Mouse (Mus musculus) lung, postnatal 0 days (tissue): ENCODE measurements at regions not wholly inside any gene's neighbourhood (a gene's known extent, or its start where the extent isn't known, plus 50 kb on each side); places are given as distances from the start of the nearest gene placed in this dataset.
A peak's percentile ranks its signal among the peaks of the same experiment; 100 is the strongest.

ENCODE experiments used
- ATAC-seq: fragments of 200-750 bp; cut with Nextera tagmentation; 2 replicates; pipeline ENCODE4 v1.8.0; 2017; ENCODE audit warnings: moderate library complexity
- DNase-seq: peaks from one replicate; pipeline ENCODE4 v3.0.0-alpha.2; 2016; ENCODE audit warnings: low spot score
- H3K27ac ChIP-seq: fragments of 300-500 bp; sonication (generic); 2 replicates; pipeline ENCODE4 v1.5.1; 2014; ENCODE audit warnings: antibody characterized with exemption, mild to moderate bottlenecking, low read length, mixed read lengths
- H3K27me3 ChIP-seq: fragments of 300-500 bp; sonication (generic); replicated peaks from 2 replicates; pipeline ENCODE4 v1.6.1; 2014; ENCODE audit warnings: low read length, mixed read lengths; ENCODE audit not compliant: insufficient read depth
- H3K36me3 ChIP-seq: fragments of 300-500 bp; sonication (generic); 2 replicates; pipeline ENCODE4 v1.6.1; 2014; ENCODE audit warnings: low read length, mixed read lengths; ENCODE audit not compliant: insufficient read depth
- H3K4me1 ChIP-seq: fragments of 300-500 bp; sonication (generic); 2 replicates; pipeline ENCODE4 v1.6.1; 2014; ENCODE audit warnings: antibody characterized with exemption, low read depth, low read length, mixed read lengths; ENCODE audit not compliant: insufficient read depth
- H3K4me2 ChIP-seq: fragments of 300-500 bp; sonication (generic); replicated peaks from 2 replicates; pipeline ENCODE4 v1.6.1; 2014; ENCODE audit warnings: low read depth, mild to moderate bottlenecking, low read length, moderate library complexity, mixed read lengths
- H3K4me3 ChIP-seq: fragments of 300-500 bp; sonication (generic); 2 replicates; pipeline ENCODE4 v1.5.1; 2014; ENCODE audit warnings: low read depth, low read length
- H3K9ac ChIP-seq: fragments of 300-500 bp; sonication (generic); replicated peaks from 2 replicates; pipeline ENCODE4 v1.6.1; 2014; ENCODE audit warnings: low read depth, mild to moderate bottlenecking
- H3K9me3 ChIP-seq: fragments of 300-500 bp; sonication (generic); 2 replicates; pipeline ENCODE4 v1.6.1; 2016; ENCODE audit warnings: low read length, mixed read lengths
- CTCF ChIP-seq: IDR thresholded peaks from 2 replicates; pipeline ENCODE4 v1.5.1; 2016; ENCODE audit warnings: antibody characterized with exemption, mild to moderate bottlenecking
- EP300 ChIP-seq: IDR thresholded peaks from 2 replicates; pipeline ENCODE4 v1.6.1; 2016; ENCODE audit warnings: antibody characterized with exemption, mild to moderate bottlenecking, control low read depth
- WGBS: fragments of 180-500 bp; shearing (Covaris S2); extraction: QIAGEN DNeasy Blood & Tissue Kit; methylation state at CpG from one replicate; pipeline ENCODE4 v1.1.7; 2014; 5-methylcytosine and 5-hydroxymethylcytosine counted together

DNA sequence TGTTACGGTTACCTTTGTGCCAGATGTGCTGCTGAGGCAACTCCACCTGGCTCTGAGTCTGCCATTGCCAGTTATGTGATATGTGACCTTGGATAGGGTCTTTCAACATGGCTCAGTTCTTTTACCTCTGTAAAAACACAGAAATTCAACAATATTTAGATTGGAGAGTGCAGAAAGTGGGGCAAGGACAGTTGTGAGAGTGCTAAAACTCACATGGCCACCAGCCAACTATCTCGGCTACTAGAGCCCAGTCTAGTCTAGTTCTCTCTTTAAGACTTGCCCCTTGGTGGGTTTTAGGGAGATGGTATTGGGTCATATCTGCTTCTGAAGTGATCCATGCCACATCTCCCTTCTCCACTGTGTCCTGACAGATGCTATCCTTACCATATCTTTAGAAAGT is 233.0 kb downstream of the Phf14 start:
- Histone ChIP-seq H3K36me3 (no peaks in the 10 kb centered on the region), H3K4me3 (no peak overlapping the region), H3K4me1 (no peaks in the 10 kb centered on the region), H3K27ac (no peak overlapping the region), H3K4me2 (no peak overlapping the region), H3K9ac (no peak overlapping the region), H3K27me3 (no peaks in the 10 kb centered on the region), H3K9me3 (no peaks in the 10 kb centered on the region)
- no peak for DNase-seq
- TF ChIP-seq CTCF (no peak), EP300 (no peak)
- ATAC-seq = no peak
- 73% methylated on average over 2 of the region's 2 CpGs for WGBS

DNA sequence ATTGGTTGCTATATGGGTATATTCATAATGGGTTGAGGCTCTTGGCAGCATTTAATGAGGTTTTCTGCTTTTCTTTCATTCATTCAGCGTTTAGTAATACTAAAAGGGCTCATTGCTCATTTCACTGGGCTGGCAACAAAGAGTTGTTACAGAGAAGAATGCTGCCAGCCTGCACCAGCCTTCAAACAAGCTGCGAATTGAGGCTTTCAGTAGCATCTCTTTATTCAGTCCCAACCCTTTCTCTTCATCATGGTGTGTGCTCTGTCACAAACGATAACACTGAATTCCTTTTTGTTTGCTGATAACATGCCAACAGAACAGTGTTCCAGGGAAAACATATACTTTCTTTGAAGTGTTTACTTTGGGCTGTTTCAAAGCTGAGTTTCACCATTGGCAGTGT is 237.6 kb downstream of the Phf14 start:
- no peak overlapping the region for H3K9ac ChIP-seq
- DNase-seq = no peak
- no peak overlapping the region for H3K4me3 ChIP-seq
- H3K27ac ChIP-seq = no peak overlapping the region
- no peak overlapping the region for H3K4me2 ChIP-seq
- no peaks in the 10 kb centered on the region for H3K4me1 ChIP-seq
- ATAC-seq = no peak
- H3K9me3 ChIP-seq = no peaks in the 10 kb centered on the region
- no peaks in the 10 kb centered on the region for H3K36me3 ChIP-seq
- H3K27me3 ChIP-seq = no peaks in the 10 kb centered on the region
- TF ChIP-seq CTCF = no peak
- TF ChIP-seq EP300 = no peak
- 54% methylated on average over 3 of the region's 3 CpGs for WGBS

DNA sequence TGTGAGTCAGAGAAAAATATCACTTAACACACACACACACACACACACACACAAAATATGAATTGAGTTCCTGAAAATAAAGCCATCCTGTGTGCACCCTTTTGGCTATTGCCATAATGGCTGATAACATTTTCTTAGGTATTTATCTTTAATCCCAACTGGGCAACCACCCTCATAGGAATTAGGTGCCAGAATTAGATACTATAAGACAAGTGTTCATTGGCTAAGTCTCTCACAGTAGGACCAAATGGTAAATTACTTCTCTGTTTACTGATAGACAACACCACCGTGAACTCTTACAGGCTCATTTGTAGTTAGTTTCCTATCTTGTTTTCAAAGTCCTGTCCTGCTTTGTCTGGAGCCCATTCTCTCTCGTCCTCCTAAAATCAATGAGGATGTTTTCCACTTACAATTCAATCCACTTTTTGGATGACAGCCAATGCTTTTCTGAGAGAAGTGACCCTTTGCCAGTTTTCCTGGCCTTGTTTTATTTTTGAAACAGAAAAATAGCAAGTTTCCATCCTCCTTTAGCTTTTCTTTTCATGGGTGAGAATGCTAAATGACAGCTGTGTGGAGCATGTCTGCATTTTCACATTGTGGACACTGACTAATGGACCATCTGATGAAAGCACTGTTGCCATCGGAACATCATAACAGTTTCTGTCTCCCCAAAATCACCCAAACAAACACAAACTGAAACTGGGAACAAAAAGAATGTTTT is 243.2 kb downstream of the Phf14 start:
- ATAC-seq = no peak
- Histone ChIP-seq H3K9me3 (no peaks in the 10 kb centered on the region), H3K4me2 (no peak overlapping the region), H3K4me3 (no peak overlapping the region), H3K27ac (no peak overlapping the region), H3K27me3 (no peaks in the 10 kb centered on the region), H3K9ac (no peak overlapping the region), H3K36me3 (no peaks in the 10 kb centered on the region), H3K4me1 (no peaks in the 10 kb centered on the region)
- DNase-seq = peak; percentile 59
- TF ChIP-seq EP300 (0 out of 2 replicates have a peak, but pooled peaks have one; percentile 21), CTCF (no peak)
- WGBS = 31% methylated on average over 3 of the region's 3 CpGs

DNA sequence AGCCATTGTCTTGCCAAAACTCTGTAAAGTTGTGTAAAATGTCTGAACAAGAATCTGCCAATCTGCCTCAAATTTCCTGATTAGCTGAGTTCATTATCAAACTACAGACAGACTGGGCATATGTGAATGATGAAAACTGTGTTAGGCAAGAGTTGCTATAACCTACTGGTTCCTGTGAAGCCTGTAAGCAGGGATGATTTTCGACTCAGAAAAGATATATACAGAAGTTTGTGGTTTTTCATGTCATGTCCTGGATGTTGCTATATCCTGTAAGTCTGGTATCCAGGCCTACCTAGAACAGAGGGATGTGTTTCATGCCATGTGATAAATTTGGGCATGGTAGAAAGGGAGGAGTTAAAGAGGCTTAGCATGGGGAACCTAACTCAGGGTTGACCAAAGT is 256.4 kb downstream of the Phf14 start:
- ATAC-seq (no peak), DNase-seq (no peak)
- Histone ChIP-seq H3K4me1 (no peaks in the 10 kb centered on the region), H3K36me3 (no peaks in the 10 kb centered on the region), H3K9ac (no peak overlapping the region), H3K9me3 (no peaks in the 10 kb centered on the region), H3K4me2 (no peak overlapping the region), H3K27me3 (no peaks in the 10 kb centered on the region), H3K4me3 (no peak overlapping the region), H3K27ac (no peak overlapping the region)
- TF ChIP-seq CTCF (no peak), EP300 (no peak)
- 68% methylated on average over 1 of the region's 1 CpGs for WGBS

DNA sequence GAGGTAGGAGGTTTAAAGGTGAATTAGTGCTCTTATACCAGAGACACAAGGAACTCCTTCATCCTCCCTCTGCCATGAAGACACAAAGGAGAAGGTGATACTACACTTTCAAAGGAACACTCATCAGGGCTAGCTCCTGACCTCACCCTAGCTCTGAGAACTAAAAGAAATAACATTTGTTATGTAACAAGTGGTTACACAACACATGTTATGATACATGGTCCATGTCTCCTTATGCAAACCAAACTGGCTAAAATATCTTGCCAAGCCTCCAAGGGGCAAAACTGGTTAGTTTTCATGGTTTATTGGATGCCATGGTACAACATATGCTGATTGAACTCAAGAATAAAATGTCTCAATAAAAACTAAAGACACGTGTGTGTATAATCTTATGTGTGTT is 260.9 kb downstream of the Phf14 start:
- Histone ChIP-seq H3K9me3 (no peaks in the 10 kb centered on the region), H3K27me3 (no peaks in the 10 kb centered on the region), H3K4me1 (no peaks in the 10 kb centered on the region), H3K4me2 (no peak overlapping the region), H3K36me3 (no peaks in the 10 kb centered on the region), H3K27ac (no peak overlapping the region), H3K4me3 (no peak overlapping the region), H3K9ac (no peak overlapping the region)
- 60% methylated on average over 1 of the region's 1 CpGs for WGBS
- DNase-seq (no peak), ATAC-seq (no peak)
- TF ChIP-seq EP300 (no peak), CTCF (no peak)

DNA sequence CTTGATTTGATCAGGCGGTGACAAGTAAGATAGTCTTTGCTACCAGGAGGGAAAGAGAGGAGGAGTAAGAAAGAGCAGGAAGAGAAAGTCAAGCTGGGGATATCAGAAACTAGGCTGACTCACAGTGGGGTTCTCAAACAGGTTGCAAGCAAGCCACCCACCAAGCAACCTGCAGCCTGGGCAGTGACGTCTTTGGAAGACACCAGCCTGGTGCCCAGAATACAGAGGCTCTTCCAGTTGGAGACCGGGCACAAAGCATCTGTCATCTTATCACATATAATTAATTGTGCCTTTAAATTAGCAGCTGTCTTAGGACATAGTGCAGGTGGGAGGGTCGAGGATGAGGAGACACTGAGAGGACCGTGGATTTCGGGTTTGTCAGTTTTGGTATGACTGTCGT is 261.8 kb downstream of the Phf14 start:
- 56% methylated on average over 7 of the region's 7 CpGs for WGBS
- no peak overlapping the region for H3K9ac ChIP-seq
- no peak for TF ChIP-seq CTCF
- TF ChIP-seq EP300 = no peak
- no peak overlapping the region for H3K4me2 ChIP-seq
- no peaks in the 10 kb centered on the region for H3K27me3 ChIP-seq
- H3K4me3 ChIP-seq = no peak overlapping the region
- no peaks in the 10 kb centered on the region for H3K4me1 ChIP-seq
- ATAC-seq = no peak
- H3K9me3 ChIP-seq = no peaks in the 10 kb centered on the region
- no peaks in the 10 kb centered on the region for H3K36me3 ChIP-seq
- no peak for DNase-seq
- H3K27ac ChIP-seq = no peak overlapping the region

DNA sequence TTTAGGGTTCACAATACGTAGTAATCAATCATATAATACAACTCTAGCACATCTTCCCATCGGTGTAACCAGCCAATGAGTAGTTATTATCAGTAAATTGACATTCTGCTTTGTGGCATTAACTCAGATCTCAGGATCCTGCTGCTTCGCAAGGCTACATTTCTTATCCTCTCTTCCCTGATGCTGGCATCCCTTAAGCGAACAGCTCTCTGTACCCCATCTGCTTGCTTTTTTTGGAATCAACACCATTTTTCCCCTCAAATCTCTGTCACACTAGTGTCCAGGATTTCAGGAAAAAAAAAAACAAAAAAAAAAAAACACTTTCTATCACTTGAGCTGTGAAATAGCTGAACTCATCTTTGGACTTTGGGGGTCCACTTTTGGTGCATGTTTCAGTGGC is 263.1 kb downstream of the Phf14 start:
- no peak overlapping the region for H3K4me3 ChIP-seq
- H3K9me3 ChIP-seq = no peaks in the 10 kb centered on the region
- ATAC-seq (no peak), DNase-seq (no peak)
- WGBS = 73% methylated on average over 4 of the region's 4 CpGs
- H3K27me3 ChIP-seq = no peaks in the 10 kb centered on the region
- H3K4me2 ChIP-seq = no peak overlapping the region
- no peak overlapping the region for H3K27ac ChIP-seq
- no peaks in the 10 kb centered on the region for H3K36me3 ChIP-seq
- H3K9ac ChIP-seq = no peak overlapping the region
- no peaks in the 10 kb centered on the region for H3K4me1 ChIP-seq
- TF ChIP-seq EP300 = no peak
